Mouse (Mus musculus) cerebellum, adult 9-11 months (tissue): ENCODE data around the gene Crtc3.

Source experiments
- DNase-seq: peaks from one replicate; pipeline ENCODE4 v3.0.0; 2022

Gene Crtc3

GRCm38 (mm10) chr7:80638460-80638859 is 50.2 kb downstream of the Crtc3 start:
- DNase-seq: no peak

- peak; percentile 40 for DNase-seq
Measured at GRCm38 (mm10) chr7:80636953-80637800, 51.5 kb downstream of the Crtc3 start.

GRCm38 (mm10) chr7:80636288-80636952 is 52.3 kb downstream of the Crtc3 start:
- DNase-seq: peak; percentile 37

GRCm38 (mm10) chr7:80635866-80636265 is 52.8 kb downstream of the Crtc3 start:
- DNase-seq: no peak

GRCm38 (mm10) chr7:80634741-80635140 is 53.9 kb downstream of the Crtc3 start:
- DNase-seq: no peak

GRCm38 (mm10) chr7:80633635-80634034 is 55.0 kb downstream of the Crtc3 start:
- DNase-seq: peak; percentile 28

GRCm38 (mm10) chr7:80631993-80632392 is 56.7 kb downstream of the Crtc3 start:
- DNase-seq: peak; percentile 59

- DNase-seq: peak; percentile 31
Measured at GRCm38 (mm10) chr7:80631405-80631804, 57.3 kb downstream of the Crtc3 start.

GRCm38 (mm10) chr7:80629369-80629768 is 59.3 kb downstream of the Crtc3 start:
- DNase-seq: no peak

- DNase-seq: peak; percentile 96
Measured at GRCm38 (mm10) chr7:80628708-80629183, 59.9 kb downstream of the Crtc3 start.

GRCm38 (mm10) chr7:80626943-80627342 is 61.7 kb downstream of the Crtc3 start:
- DNase-seq: no peak

GRCm38 (mm10) chr7:80625841-80626240 is 62.8 kb downstream of the Crtc3 start:
- DNase-seq: no peak

GRCm38 (mm10) chr7:80623276-80623675 is 65.4 kb downstream of the Crtc3 start:
- peak; percentile 87 for DNase-seq

- no peak for DNase-seq
Measured at GRCm38 (mm10) chr7:80616096-80616495, 72.6 kb downstream of the Crtc3 start.

GRCm38 (mm10) chr7:80614042-80614441 is 74.6 kb downstream of the Crtc3 start:
- no peak for DNase-seq

- DNase-seq: no peak
Measured at GRCm38 (mm10) chr7:80612191-80612787, 76.4 kb downstream of the Crtc3 start.

- peak; percentile 68 for DNase-seq
Measured at GRCm38 (mm10) chr7:80611646-80612045, 77.0 kb downstream of the Crtc3 start.

GRCm38 (mm10) chr7:80607503-80607902 is 81.2 kb downstream of the Crtc3 start:
- no peak for DNase-seq

GRCm38 (mm10) chr7:80606435-80606834 is 82.2 kb downstream of the Crtc3 start:
- no peak for DNase-seq

GRCm38 (mm10) chr7:80605557-80605930 is 83.1 kb downstream of the Crtc3 start:
- no peak for DNase-seq

- no peak for DNase-seq
Measured at GRCm38 (mm10) chr7:80604908-80605556, 83.6 kb downstream of the Crtc3 start.

GRCm38 (mm10) chr7:80602574-80602973 is 86.1 kb downstream of the Crtc3 start:
- DNase-seq: no peak

GRCm38 (mm10) chr7:80598436-80598985 is 90.2 kb downstream of the Crtc3 start:
- no peak for DNase-seq
